Mouse (Mus musculus) brain, embryonic 14.5 days (tissue): Measurements from ENCODE around the gene Rev1.

Experiments used
- CTCF ChIP-seq: fragments of 200-500 bp; IDR thresholded peaks from 2 replicates; pipeline ENCODE4 v1.5.1; 2012; ENCODE audit warnings: inconsistent platforms, mild to moderate bottlenecking, moderate library complexity, borderline replicate concordance; ENCODE audit not compliant: insufficient read depth, insufficient read length; ENCODE audit errors: extremely low read depth
- POLR2A ChIP-seq: fragments of 200-500 bp; IDR thresholded peaks from 2 replicates; pipeline ENCODE4 v1.6.1; 2012; ENCODE audit warnings: mild to moderate bottlenecking, inconsistent platforms, borderline replicate concordance; ENCODE audit not compliant: poor library complexity, insufficient read depth, insufficient read length, severe bottlenecking; ENCODE audit errors: extremely low read depth

DNA sequence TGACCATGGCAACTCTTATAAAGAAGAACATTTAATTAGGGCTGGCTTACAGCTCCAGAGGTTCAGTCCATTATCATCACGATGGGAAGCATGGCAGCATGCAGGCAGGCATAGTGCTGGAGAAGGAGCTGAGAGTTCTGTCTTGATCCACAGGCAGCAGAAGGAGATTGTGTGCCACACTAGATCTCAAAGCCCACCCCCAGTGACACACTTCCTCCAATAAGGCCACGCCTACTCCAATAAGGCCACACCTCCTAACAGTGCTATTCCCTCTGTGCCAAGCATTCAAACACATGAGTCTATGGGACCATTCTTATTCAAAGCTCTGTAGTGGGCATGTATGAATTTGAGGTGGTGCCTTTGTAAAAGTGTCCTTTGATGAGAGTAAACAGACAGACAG is 11.3 kb upstream of the Rev1 start:
- TF ChIP-seq CTCF: no peak
- no peak for TF ChIP-seq POLR2A
